Mouse (Mus musculus) limb, embryonic 12.5 days (tissue): Measurements from ENCODE around the gene Lifr. TPM values are rescaled to one million over a fixed set of nuclear protein-coding genes. Genes with fewer than 3 reads are reported as not detected.

Source experiments
- ATAC-seq: fragments of 200-750 bp; cut with Nextera tagmentation; 2 replicates; pipeline ENCODE4 v1.8.0; 2017; ENCODE audit warnings: low read depth, moderate TSS enrichment; ENCODE audit not compliant: insufficient number of reproducible peaks, insufficient read depth, low FRiP score, low TSS enrichment
- H3K27ac ChIP-seq: fragments of 300-500 bp; sonication (generic); 2 replicates; pipeline ENCODE4 v1.5.1; 2016; ENCODE audit warnings: mild to moderate bottlenecking, moderate library complexity
- H3K27me3 ChIP-seq: fragments of 300-500 bp; sonication (generic); 2 replicates; pipeline ENCODE4 v1.6.1; 2016; ENCODE audit warnings: mild to moderate bottlenecking, moderate library complexity
- H3K36me3 ChIP-seq: fragments of 300-500 bp; sonication (generic); 2 replicates; pipeline ENCODE4 v1.6.1; 2016; ENCODE audit warnings: mild to moderate bottlenecking, moderate library complexity
- H3K4me1 ChIP-seq: fragments of 300-500 bp; sonication (generic); replicated peaks from 2 replicates; pipeline ENCODE4 v1.6.1; 2016
- H3K4me2 ChIP-seq: fragments of 300-500 bp; sonication (generic); 2 replicates; pipeline ENCODE4 v1.6.1; 2016; ENCODE audit warnings: mild to moderate bottlenecking, moderate library complexity
- H3K4me3 ChIP-seq: fragments of 300-500 bp; sonication (generic); replicated peaks from 2 replicates; pipeline ENCODE4 v1.5.1; 2016; ENCODE audit warnings: mild to moderate bottlenecking
- H3K9ac ChIP-seq: fragments of 300-500 bp; sonication (generic); replicated peaks from 2 replicates; pipeline ENCODE4 v1.6.1; 2016; ENCODE audit warnings: mild to moderate bottlenecking, moderate library complexity
- H3K9me3 ChIP-seq: fragments of 300-500 bp; sonication (generic); 2 replicates; pipeline ENCODE4 v1.6.1; 2016; ENCODE audit warnings: mild to moderate bottlenecking, moderate library complexity
- WGBS: fragments of 180-500 bp; shearing (Covaris S2); methylation state at CpG from one replicate; pipeline ENCODE4 v1.1.7; 2016; 5-methylcytosine and 5-hydroxymethylcytosine counted together
- polyA plus RNA-seq: library from polyadenylated mRNA; unstranded; fragments of >200 nt; fragmentation: Nextera tagmentation; extraction: Ambion mirVana; gene quantifications from 2 replicates; pipeline ENCODE4 v1.2.1, GENCODE M21; 2016

Gene Lifr
- polyA plus RNA-seq, 1 experiment from 2014 or later, result 15.8 TPM

DNA sequence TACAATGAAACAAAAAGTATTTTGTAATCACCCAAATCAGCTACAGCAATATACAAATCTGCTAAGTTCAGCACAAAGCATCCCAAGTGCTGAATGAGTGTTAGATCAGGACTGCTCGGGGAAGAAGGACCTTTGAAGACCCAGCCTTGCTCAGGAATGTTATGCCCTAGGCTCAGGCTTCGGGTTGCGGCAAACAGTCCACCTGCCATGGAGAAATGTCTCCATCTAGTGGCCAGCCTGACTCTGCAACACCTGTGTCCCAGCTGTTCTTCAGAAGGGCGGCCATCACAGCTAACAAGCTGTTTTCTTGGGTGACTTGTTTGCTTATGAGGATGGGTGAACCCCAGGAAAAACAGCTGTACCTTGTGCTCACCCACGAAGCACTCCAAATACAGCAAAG is 135.8 kb downstream of the Lifr start:
- H3K4me3 ChIP-seq, result no peak overlapping the region
- no peak overlapping the region for H3K27ac ChIP-seq
- H3K27me3 ChIP-seq, result no peaks in the 10 kb centered on the region
- 3% methylated on average over 5 of the region's 5 CpGs for WGBS
- no peak overlapping the region for H3K9ac ChIP-seq
- H3K36me3 ChIP-seq, result no peaks in the 10 kb centered on the region
- H3K9me3 ChIP-seq, result no peaks in the 10 kb centered on the region
- no peak overlapping the region for H3K4me2 ChIP-seq
- peak; percentile 78 for ATAC-seq
- H3K4me1 ChIP-seq, result peaks cover 17% of the 10 kb centered on the region

DNA sequence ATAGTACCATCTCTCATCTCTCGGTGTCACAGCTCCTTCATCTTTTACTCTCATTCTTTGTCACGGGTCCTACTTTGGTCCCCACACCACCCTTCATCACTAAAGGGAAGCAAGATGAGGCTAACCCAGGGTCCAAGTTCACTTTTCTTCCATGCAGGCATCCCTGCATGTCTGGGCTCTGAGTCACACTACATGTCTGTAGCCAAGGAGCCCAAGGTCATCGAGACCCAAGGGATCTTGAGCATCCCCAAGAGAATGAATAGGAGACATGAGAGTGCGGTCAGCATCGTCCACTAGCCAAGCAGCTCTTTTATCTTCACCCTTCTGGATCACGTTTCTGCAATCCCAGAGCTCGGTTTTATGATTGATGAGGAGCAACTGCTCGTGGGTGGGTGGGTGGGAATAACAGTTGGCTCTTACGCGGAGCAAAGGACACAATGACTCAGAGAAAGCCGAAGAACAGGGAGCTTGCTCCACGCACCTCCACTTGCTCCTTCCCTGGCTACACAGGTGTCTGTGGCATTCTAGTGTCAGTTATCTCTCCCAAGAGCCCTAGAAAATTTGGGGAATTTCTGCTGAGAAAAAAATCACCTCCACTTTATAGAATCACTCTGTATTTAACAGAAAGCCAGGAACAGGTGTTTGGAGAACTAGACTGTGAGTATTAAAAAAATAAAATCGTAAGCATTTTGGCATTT is 143.1 kb downstream of the Lifr start:
- H3K36me3 ChIP-seq, result 0 out of 2 replicates have a peak, but pooled peaks cover 4% of the 10 kb centered on the region
- whole genome bisulfite sequencing, result 83% methylated on average over 13 of the region's 13 CpGs
- no peak for ATAC-seq

DNA sequence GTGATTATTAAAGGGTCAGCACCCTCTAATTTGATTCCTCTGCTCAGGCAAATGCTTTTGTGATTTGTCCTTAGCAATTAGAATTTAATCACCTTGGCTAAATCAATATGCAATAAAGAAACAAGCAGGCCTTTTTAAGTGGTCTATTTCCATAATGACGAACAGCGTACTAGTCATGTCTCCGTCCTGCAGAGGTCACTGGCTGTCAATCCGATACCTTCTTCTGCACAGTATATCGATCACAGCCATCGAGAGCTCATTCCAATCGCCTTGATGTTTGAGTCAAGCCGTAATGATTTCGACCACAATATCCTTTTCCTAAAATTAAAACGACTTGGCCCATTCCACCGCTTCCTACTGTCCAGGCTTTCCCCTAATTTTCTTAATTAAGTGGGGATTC is 149.5 kb downstream of the Lifr start:
- Histone ChIP-seq H3K4me2 (no peak overlapping the region), H3K4me1 (no peaks in the 10 kb centered on the region), H3K36me3 (0 out of 2 replicates have a peak, but pooled peaks cover 8% of the 10 kb centered on the region), H3K4me3 (no peak overlapping the region), H3K27me3 (no peaks in the 10 kb centered on the region), H3K9me3 (no peaks in the 10 kb centered on the region), H3K27ac (no peak overlapping the region), H3K9ac (no peak overlapping the region)
- no peak for ATAC-seq
- WGBS, result 86% methylated on average over 11 of the region's 11 CpGs

More for the DNA sequence above, 143.1 kb downstream of the Lifr start:
- Histone ChIP-seq H3K4me3 (no peak overlapping the region), H3K4me2 (no peak overlapping the region), H3K27me3 (no peaks in the 10 kb centered on the region), H3K4me1 (no peaks in the 10 kb centered on the region), H3K9me3 (no peaks in the 10 kb centered on the region), H3K27ac (no peak overlapping the region), H3K9ac (no peak overlapping the region)

DNA sequence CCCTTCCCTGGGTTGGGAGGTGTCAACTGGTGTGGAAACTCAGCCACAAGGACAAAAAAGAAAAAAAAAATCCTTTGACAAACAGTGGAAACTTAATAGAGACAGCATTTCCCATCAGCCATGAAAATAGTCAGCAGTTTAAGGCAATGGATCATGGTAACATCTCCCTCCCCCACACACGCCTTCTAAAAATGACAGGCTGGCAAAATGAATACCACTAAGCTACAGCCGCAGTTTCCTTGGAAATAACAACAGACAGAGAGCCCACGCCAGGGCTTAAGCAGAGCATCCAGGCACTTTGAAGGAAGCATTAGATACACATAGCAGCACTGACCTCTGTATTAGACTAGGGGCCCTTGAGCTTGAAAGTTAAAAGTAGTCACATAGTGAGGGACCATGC is 150.5 kb downstream of the Lifr start:
- 83% methylated on average over 3 of the region's 3 CpGs for WGBS
- Histone ChIP-seq H3K27ac (no peak overlapping the region), H3K9ac (no peak overlapping the region), H3K4me2 (no peak overlapping the region), H3K36me3 (0 out of 2 replicates have a peak, but pooled peaks cover 8% of the 10 kb centered on the region), H3K4me3 (no peak overlapping the region), H3K4me1 (no peaks in the 10 kb centered on the region), H3K9me3 (no peaks in the 10 kb centered on the region), H3K27me3 (no peaks in the 10 kb centered on the region)
- no peak for ATAC-seq

DNA sequence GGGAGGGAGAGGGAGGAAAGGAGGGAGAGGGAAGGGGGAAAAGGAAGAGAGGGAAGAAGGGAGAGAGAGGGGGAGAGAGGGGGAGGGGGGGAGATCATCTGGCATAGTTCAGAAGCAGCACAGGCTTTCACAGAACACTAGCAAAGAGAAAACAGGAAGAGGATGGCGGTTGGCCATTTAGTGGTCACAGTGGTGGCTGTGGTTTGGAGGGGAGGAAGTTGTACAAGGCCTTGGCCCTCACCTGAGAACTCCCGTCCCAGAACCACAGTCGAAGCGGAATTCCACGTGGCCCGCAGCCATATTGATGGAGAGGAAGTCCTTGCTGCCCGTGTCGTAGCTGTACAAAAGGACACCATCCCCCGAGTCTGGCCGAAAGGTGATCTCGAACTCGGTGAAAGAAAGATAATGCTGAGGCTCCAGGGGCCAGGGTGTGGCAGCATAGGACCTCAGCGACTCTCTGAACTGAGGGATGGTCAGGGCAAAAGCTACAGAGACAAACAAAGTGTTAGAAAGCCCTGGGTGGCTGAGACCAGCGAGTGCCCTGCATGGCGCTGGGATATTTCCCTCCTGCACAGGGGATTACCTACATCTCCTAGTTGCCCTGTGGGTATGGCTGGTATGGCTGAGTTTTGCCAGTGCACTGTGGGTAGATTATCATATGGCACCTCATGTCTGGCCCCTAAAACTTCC is 151.9 kb downstream of the Lifr start:
- no peak overlapping the region for H3K9ac ChIP-seq
- no peak overlapping the region for H3K4me2 ChIP-seq
- no peaks in the 10 kb centered on the region for H3K27me3 ChIP-seq
- ATAC-seq, result no peak
- no peak overlapping the region for H3K4me3 ChIP-seq
- no peaks in the 10 kb centered on the region for H3K9me3 ChIP-seq
- H3K4me1 ChIP-seq, result no peaks in the 10 kb centered on the region
- H3K36me3 ChIP-seq, result 0 out of 2 replicates have a peak, but pooled peaks cover 3% of the 10 kb centered on the region
- no peak overlapping the region for H3K27ac ChIP-seq
- 81% methylated on average over 15 of the region's 15 CpGs for WGBS

Other genes with a start within 250 kb of the Lifr start
- gene Osmr, start 215.6 kb upstream of the Lifr start, polyA plus RNA-seq, result 0.74 and 0.76 TPM in 2 replicates